Mouse (Mus musculus): Measurements from ENCODE around the gene Tspan4. TPM values are rescaled to one million over a fixed set of nuclear protein-coding genes. Genes with fewer than 3 reads are reported as not detected.
A peak's percentile ranks its signal among the peaks of the same experiment; 100 is the strongest.

The Tspan4 gene
- polyA plus RNA-seq, 1 experiment, result 15.5 TPM

- Histone ChIP-seq H3K27ac (ENCODE audit: control insufficient read depth, insufficient read depth, low read depth, low read length) (no peak overlapping the region), H3K27me3 (ENCODE audit: control insufficient read depth, insufficient read depth, low read length) (no peaks in the 10 kb centered on the region), H3K4me1 (ENCODE audit: control insufficient read depth, insufficient read depth, low read length) (no peaks in the 10 kb centered on the region), H3K4me3 (ENCODE audit: control insufficient read depth, low read depth, low read length) (no peak overlapping the region), H3K36me3 (ENCODE audit: control insufficient read depth, insufficient read depth, low read length) (no peaks in the 10 kb centered on the region)
- no peak for TF ChIP-seq POLR2A (IDR thresholded peaks at IDR 0.05; ENCODE audit: control insufficient read depth, low read depth, low read length)
- no peak for TF ChIP-seq CTCF (IDR thresholded peaks at IDR 0.05; ENCODE audit: control insufficient read depth, insufficient read depth, insufficient replicate concordance, low read depth, low read length)
These were observed 22.6 kb downstream of the Tspan4 start for GRCm38 (mm10) chr7:141497600-141497999.

GRCm38 (mm10) chr7:141501820-141502555, 26.9 kb downstream of the Tspan4 start:
- no peaks in the 10 kb centered on the region for H3K4me1 ChIP-seq (ENCODE audit: control insufficient read depth, insufficient read depth, low read length)
- no peak overlapping the region for H3K27ac ChIP-seq (ENCODE audit: control insufficient read depth, insufficient read depth, low read depth, low read length)
- no peaks in the 10 kb centered on the region for H3K27me3 ChIP-seq (ENCODE audit: control insufficient read depth, insufficient read depth, low read length)
- TF ChIP-seq CTCF (IDR thresholded peaks at IDR 0.05; ENCODE audit: control insufficient read depth, insufficient read depth, insufficient replicate concordance, low read depth, low read length) (no peak), POLR2A (IDR thresholded peaks at IDR 0.05; ENCODE audit: control insufficient read depth, low read depth, low read length) (no peak)
- H3K36me3 ChIP-seq (ENCODE audit: control insufficient read depth, insufficient read depth, low read length), result no peaks in the 10 kb centered on the region
- H3K4me3 ChIP-seq (ENCODE audit: control insufficient read depth, low read depth, low read length), result no peak overlapping the region

DNA sequence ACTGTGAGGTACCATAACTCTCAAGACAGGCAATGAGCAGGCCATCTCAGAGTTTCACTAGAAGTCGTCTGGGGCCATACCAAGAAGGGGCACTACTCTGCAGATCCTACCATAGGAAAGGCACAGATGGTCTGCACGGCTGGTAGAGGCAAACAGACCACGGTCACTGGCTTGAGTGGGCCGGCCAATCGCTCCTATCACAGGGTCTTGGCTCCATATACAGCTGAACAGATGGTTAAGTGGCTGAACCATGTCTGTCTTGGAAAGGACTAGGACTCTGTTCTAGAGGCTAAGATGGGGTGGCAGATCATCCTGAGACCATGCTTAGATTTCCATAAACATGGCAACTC, 27.5 kb downstream of the Tspan4 start:
- no peak overlapping the region for H3K27ac ChIP-seq (ENCODE audit: control insufficient read depth, insufficient read depth, low read depth, low read length)

DNA sequence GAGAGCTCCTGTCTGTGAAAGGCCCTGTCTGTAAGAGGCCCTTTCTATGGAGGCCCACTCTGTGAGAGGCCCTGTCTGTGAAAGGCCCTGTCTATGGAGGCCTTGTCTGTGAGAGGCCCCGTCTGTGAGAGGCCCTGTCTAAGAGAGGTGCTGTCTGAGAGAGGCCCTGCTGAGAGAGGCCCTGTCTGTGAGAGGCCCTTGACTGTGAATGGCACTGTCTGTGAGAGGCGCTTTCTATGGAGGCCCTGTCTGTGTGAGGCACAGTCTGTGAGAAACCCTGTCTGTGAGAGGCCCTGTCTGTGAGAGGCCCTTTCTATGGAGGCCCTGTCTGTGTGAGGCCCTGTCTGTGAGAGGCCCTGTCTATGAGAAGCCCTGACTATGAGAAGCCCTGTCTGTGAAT, 31.2 kb downstream of the Tspan4 start:
- H3K36me3 ChIP-seq (ENCODE audit: control insufficient read depth, insufficient read depth, low read length), result no peaks in the 10 kb centered on the region
- peak overlapping the region; percentile 63; the same call in 1 of the 2 replicates for H3K27ac ChIP-seq (ENCODE audit: control insufficient read depth, insufficient read depth, low read depth, low read length)
- TF ChIP-seq POLR2A (IDR thresholded peaks at IDR 0.05; ENCODE audit: control insufficient read depth, low read depth, low read length), result no peak
- TF ChIP-seq CTCF (IDR thresholded peaks at IDR 0.05; ENCODE audit: control insufficient read depth, insufficient read depth, insufficient replicate concordance, low read depth, low read length), result no peak
- H3K4me3 ChIP-seq (ENCODE audit: control insufficient read depth, low read depth, low read length), result no peak overlapping the region
- H3K4me1 ChIP-seq (ENCODE audit: control insufficient read depth, insufficient read depth, low read length), result no peaks in the 10 kb centered on the region
- H3K27me3 ChIP-seq (ENCODE audit: control insufficient read depth, insufficient read depth, low read length), result no peaks in the 10 kb centered on the region

More for the DNA sequence above, 27.5 kb downstream of the Tspan4 start:
- TF ChIP-seq CTCF (IDR thresholded peaks at IDR 0.05; ENCODE audit: control insufficient read depth, insufficient read depth, insufficient replicate concordance, low read depth, low read length) (no peak), POLR2A (IDR thresholded peaks at IDR 0.05; ENCODE audit: control insufficient read depth, low read depth, low read length) (no peak)
- no peaks in the 10 kb centered on the region for H3K36me3 ChIP-seq (ENCODE audit: control insufficient read depth, insufficient read depth, low read length)
- no peaks in the 10 kb centered on the region for H3K4me1 ChIP-seq (ENCODE audit: control insufficient read depth, insufficient read depth, low read length)
- no peak overlapping the region for H3K4me3 ChIP-seq (ENCODE audit: control insufficient read depth, low read depth, low read length)
- H3K27me3 ChIP-seq (ENCODE audit: control insufficient read depth, insufficient read depth, low read length), result no peaks in the 10 kb centered on the region

- Histone ChIP-seq H3K36me3 (ENCODE audit: control insufficient read depth, insufficient read depth, low read length) (no peaks in the 10 kb centered on the region), H3K4me1 (ENCODE audit: control insufficient read depth, insufficient read depth, low read length) (no peaks in the 10 kb centered on the region), H3K27me3 (ENCODE audit: control insufficient read depth, insufficient read depth, low read length) (no peaks in the 10 kb centered on the region), H3K4me3 (ENCODE audit: control insufficient read depth, low read depth, low read length) (no peak overlapping the region), H3K27ac (ENCODE audit: control insufficient read depth, insufficient read depth, low read depth, low read length) (no peak overlapping the region)
- TF ChIP-seq CTCF (IDR thresholded peaks at IDR 0.05; ENCODE audit: control insufficient read depth, insufficient read depth, insufficient replicate concordance, low read depth, low read length) (no peak), POLR2A (IDR thresholded peaks at IDR 0.05; ENCODE audit: control insufficient read depth, low read depth, low read length) (no peak)
These were observed 33.1 kb downstream of the Tspan4 start for GRCm38 (mm10) chr7:141508160-141508559.

DNA sequence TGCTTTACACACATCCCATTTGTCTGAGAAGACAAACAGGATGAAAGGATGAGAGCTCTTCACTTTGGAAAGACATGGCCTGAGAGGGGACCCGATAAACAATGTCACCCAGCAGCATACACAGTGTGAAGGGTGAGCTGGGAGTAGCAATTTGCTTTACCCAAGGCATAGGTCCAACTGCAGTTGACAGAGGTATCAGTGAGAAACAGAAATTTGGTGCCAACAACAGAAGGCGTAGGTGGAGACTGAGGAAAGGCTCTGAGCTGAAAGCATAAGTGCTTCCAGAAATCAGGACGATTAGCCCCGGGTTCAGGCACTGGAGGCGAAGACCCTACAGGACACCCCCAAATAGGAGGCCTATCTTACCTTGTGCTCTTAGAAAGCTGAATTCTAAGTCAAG, 35.2 kb downstream of the Tspan4 start:
- H3K4me1 ChIP-seq (ENCODE audit: control insufficient read depth, insufficient read depth, low read length), result no peaks in the 10 kb centered on the region
- no peaks in the 10 kb centered on the region for H3K27me3 ChIP-seq (ENCODE audit: control insufficient read depth, insufficient read depth, low read length)
- H3K27ac ChIP-seq (ENCODE audit: control insufficient read depth, insufficient read depth, low read depth, low read length), result no peak overlapping the region
- no peaks in the 10 kb centered on the region; the same call in 1 of the 2 replicates for H3K36me3 ChIP-seq (ENCODE audit: control insufficient read depth, insufficient read depth, low read length)
- TF ChIP-seq POLR2A (IDR thresholded peaks at IDR 0.05; ENCODE audit: control insufficient read depth, low read depth, low read length) (no peak), CTCF (IDR thresholded peaks at IDR 0.05; ENCODE audit: control insufficient read depth, insufficient read depth, insufficient replicate concordance, low read depth, low read length) (no peak)
- no peak overlapping the region for H3K4me3 ChIP-seq (ENCODE audit: control insufficient read depth, low read depth, low read length)

DNA sequence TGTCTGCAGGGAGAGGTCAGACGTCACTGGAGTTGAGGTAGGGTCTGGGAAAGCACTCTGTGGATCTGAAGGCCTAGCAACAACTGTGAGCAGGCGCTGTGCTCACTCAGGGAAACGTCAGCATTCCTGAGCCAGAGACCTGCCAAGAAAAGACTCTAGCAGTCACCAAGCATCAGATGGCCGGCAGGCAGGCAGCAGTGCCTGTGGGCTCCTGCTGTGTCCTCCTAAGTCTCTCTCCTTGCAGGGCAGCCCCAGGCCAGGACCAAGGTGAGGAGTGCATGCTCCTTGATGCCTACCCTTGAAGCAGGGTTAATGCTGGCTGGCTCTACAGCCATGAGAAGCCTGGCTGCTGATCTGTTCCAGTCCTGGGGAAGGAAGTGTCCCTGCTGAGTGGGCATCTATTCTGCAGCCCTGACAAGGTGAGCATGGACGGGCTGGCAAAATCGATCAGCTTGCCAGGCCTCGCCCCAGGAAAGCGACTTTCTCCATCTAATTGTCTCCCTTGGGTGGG, 35.7 kb downstream of the Tspan4 start:
- no peak overlapping the region for H3K4me3 ChIP-seq (ENCODE audit: control insufficient read depth, low read depth, low read length)
- no peaks in the 10 kb centered on the region for H3K27me3 ChIP-seq (ENCODE audit: control insufficient read depth, insufficient read depth, low read length)
- H3K27ac ChIP-seq (ENCODE audit: control insufficient read depth, insufficient read depth, low read depth, low read length), result no peak overlapping the region
- TF ChIP-seq CTCF (IDR thresholded peaks at IDR 0.05; ENCODE audit: control insufficient read depth, insufficient read depth, insufficient replicate concordance, low read depth, low read length), result no peak
- TF ChIP-seq POLR2A (IDR thresholded peaks at IDR 0.05; ENCODE audit: control insufficient read depth, low read depth, low read length), result no peak
- no peaks in the 10 kb centered on the region for H3K4me1 ChIP-seq (ENCODE audit: control insufficient read depth, insufficient read depth, low read length)
- no peaks in the 10 kb centered on the region; the same call in 1 of the 2 replicates for H3K36me3 ChIP-seq (ENCODE audit: control insufficient read depth, insufficient read depth, low read length)

Data from testis, adult 2 months (tissue).